Mouse (Mus musculus) hindbrain, embryonic 14.5 days (tissue): ENCODE results near the gene Vps35l. TPM values are rescaled to one million over a fixed set of nuclear protein-coding genes. Genes with fewer than 3 reads are reported as not detected.

Experiments
- ATAC-seq: fragments of 200-750 bp; cut with Nextera tagmentation; 2 replicates; pipeline ENCODE4 v1.8.0; 2017; ENCODE audit warnings: moderate number of reproducible peaks, mild to moderate bottlenecking, moderate TSS enrichment, moderate library complexity; ENCODE audit not compliant: low FRiP score
- DNase-seq: peaks from one replicate; pipeline ENCODE4 v3.0.0-alpha.2; 2015; ENCODE audit warnings: low spot score
- H3K27ac ChIP-seq: fragments of 300-500 bp; sonication (generic); 2 replicates; pipeline ENCODE4 v1.5.1; 2014; ENCODE audit warnings: mild to moderate bottlenecking, moderate library complexity
- H3K27me3 ChIP-seq: fragments of 300-500 bp; sonication (generic); 2 replicates; pipeline ENCODE4 v1.6.1; 2014; ENCODE audit warnings: mild to moderate bottlenecking, low read length, mixed read lengths; ENCODE audit not compliant: control insufficient read depth, insufficient read depth
- H3K36me3 ChIP-seq: fragments of 300-500 bp; sonication (generic); replicated peaks from 2 replicates; pipeline ENCODE4 v1.6.1; 2014; ENCODE audit not compliant: control insufficient read depth, insufficient read depth
- H3K4me1 ChIP-seq: fragments of 300-500 bp; sonication (generic); replicated peaks from 2 replicates; pipeline ENCODE4 v1.6.1; 2014; ENCODE audit warnings: antibody characterized with exemption, low read length, mixed read lengths; ENCODE audit not compliant: control insufficient read depth, insufficient read depth
- H3K4me2 ChIP-seq: fragments of 300-500 bp; sonication (generic); replicated peaks from 2 replicates; pipeline ENCODE4 v1.6.1; 2014; ENCODE audit warnings: mild to moderate bottlenecking, moderate library complexity
- H3K4me3 ChIP-seq: fragments of 300-500 bp; sonication (generic); replicated peaks from 2 replicates; pipeline ENCODE4 v1.5.1; 2014; ENCODE audit warnings: mild to moderate bottlenecking, low read length
- H3K9ac ChIP-seq: fragments of 300-500 bp; sonication (generic); 2 replicates; pipeline ENCODE4 v1.6.1; 2014
- H3K9me3 ChIP-seq: fragments of 300-500 bp; sonication (generic); 2 replicates; pipeline ENCODE4 v1.6.1; 2016; ENCODE audit warnings: low read length; ENCODE audit not compliant: control insufficient read depth
- WGBS: fragments of 180-500 bp; shearing (Covaris S2); extraction: QIAGEN DNeasy Blood & Tissue Kit; methylation state at CpG from one replicate; pipeline ENCODE4 v1.1.7; 2014; 5-methylcytosine and 5-hydroxymethylcytosine counted together
- polyA plus RNA-seq: library from polyadenylated mRNA; unstranded; fragments of >200 nt; fragmentation: Nextera tagmentation; extraction: Ambion mirVana; gene quantifications from 2 replicates; pipeline ENCODE4 v1.2.1, GENCODE M21; 2014

The Vps35l gene
- polyA plus RNA-seq, 1 experiment from 2014 or later: 93.9 TPM

GRCm38 (mm10) chr7:118766119-118766833, 26.2 kb downstream of the Vps35l start:
- 48% methylated on average over 18 of the region's 18 CpGs for WGBS
- Histone ChIP-seq H3K36me3 (peaks cover 76% of the 10 kb centered on the region), H3K4me2 (peak overlapping the region; percentile 28), H3K4me1 (0 out of 2 replicates have a peak, but pooled peaks cover 5% of the 10 kb centered on the region), H3K9me3 (no peaks in the 10 kb centered on the region), H3K9ac (peak overlapping the region; percentile 33; the same call in 1 of the 2 replicates), H3K27me3 (no peaks in the 10 kb centered on the region), H3K4me3 (no peak overlapping the region), H3K27ac (peak overlapping the region; percentile 66; the same call in 1 of the 2 replicates)
- DNase-seq (peak; percentile 93), ATAC-seq (peak; percentile 74)

- Histone ChIP-seq H3K36me3 (peaks cover 70% of the 10 kb centered on the region), H3K27me3 (no peaks in the 10 kb centered on the region), H3K4me2 (no peak overlapping the region; the same call in 1 of the 2 replicates), H3K4me3 (no peak overlapping the region), H3K9ac (peak overlapping the region; percentile 33; the same call in 1 of the 2 replicates), H3K27ac (peak overlapping the region; percentile 66; the same call in 1 of the 2 replicates), H3K4me1 (0 out of 2 replicates have a peak, but pooled peaks cover 5% of the 10 kb centered on the region), H3K9me3 (no peaks in the 10 kb centered on the region)
- 74% methylated on average over 5 of the region's 5 CpGs for WGBS
- ATAC-seq (no peak), DNase-seq (no peak)
Measured at GRCm38 (mm10) chr7:118766834-118767224, 26.8 kb downstream of the Vps35l start.

GRCm38 (mm10) chr7:118769208-118769607, 29.2 kb downstream of the Vps35l start:
- no peak overlapping the region for H3K27ac ChIP-seq
- H3K27me3 ChIP-seq: no peaks in the 10 kb centered on the region
- H3K4me2 ChIP-seq: no peak overlapping the region
- H3K4me1 ChIP-seq: 0 out of 2 replicates have a peak, but pooled peaks cover 5% of the 10 kb centered on the region
- no peak for ATAC-seq
- WGBS: 88% methylated on average over 8 of the region's 8 CpGs
- no peak overlapping the region for H3K9ac ChIP-seq
- no peak for DNase-seq
- peaks cover 59% of the 10 kb centered on the region for H3K36me3 ChIP-seq
- H3K9me3 ChIP-seq: no peaks in the 10 kb centered on the region
- H3K4me3 ChIP-seq: no peak overlapping the region

GRCm38 (mm10) chr7:118769655-118770054, 29.6 kb downstream of the Vps35l start:
- H3K4me2 ChIP-seq: no peak overlapping the region
- ATAC-seq (no peak), DNase-seq (no peak)
- 64% methylated on average over 1 of the region's 1 CpGs for WGBS
- H3K27ac ChIP-seq: no peak overlapping the region
- H3K4me1 ChIP-seq: 0 out of 2 replicates have a peak, but pooled peaks cover 5% of the 10 kb centered on the region
- H3K4me3 ChIP-seq: no peak overlapping the region
- no peaks in the 10 kb centered on the region for H3K9me3 ChIP-seq
- H3K36me3 ChIP-seq: peaks cover 54% of the 10 kb centered on the region
- H3K9ac ChIP-seq: no peak overlapping the region
- no peaks in the 10 kb centered on the region for H3K27me3 ChIP-seq

- Histone ChIP-seq H3K27ac (no peak overlapping the region), H3K36me3 (peaks cover 53% of the 10 kb centered on the region), H3K4me2 (no peak overlapping the region), H3K9me3 (no peaks in the 10 kb centered on the region), H3K4me3 (no peak overlapping the region), H3K9ac (no peak overlapping the region), H3K4me1 (0 out of 2 replicates have a peak, but pooled peaks cover 4% of the 10 kb centered on the region), H3K27me3 (no peaks in the 10 kb centered on the region)
- no peak for ATAC-seq
- DNase-seq: no peak
- WGBS: 87% methylated on average over 12 of the region's 12 CpGs
Measured at GRCm38 (mm10) chr7:118773027-118773426, 33.0 kb downstream of the Vps35l start.

GRCm38 (mm10) chr7:118775991-118776390, 36.0 kb downstream of the Vps35l start:
- no peak overlapping the region for H3K27ac ChIP-seq
- DNase-seq (no peak), ATAC-seq (no peak)
- H3K4me2 ChIP-seq: no peak overlapping the region
- no peaks in the 10 kb centered on the region for H3K9me3 ChIP-seq
- WGBS: 82% methylated on average over 7 of the region's 7 CpGs
- H3K27me3 ChIP-seq: no peaks in the 10 kb centered on the region
- H3K36me3 ChIP-seq: peaks cover 63% of the 10 kb centered on the region
- no peak overlapping the region for H3K4me3 ChIP-seq
- 0 out of 2 replicates have a peak, but pooled peaks cover 4% of the 10 kb centered on the region for H3K4me1 ChIP-seq
- H3K9ac ChIP-seq: no peak overlapping the region

GRCm38 (mm10) chr7:118776491-118776890, 36.5 kb downstream of the Vps35l start:
- no peak overlapping the region for H3K9ac ChIP-seq
- H3K4me2 ChIP-seq: no peak overlapping the region
- no peak overlapping the region for H3K4me3 ChIP-seq
- H3K27ac ChIP-seq: no peak overlapping the region
- H3K9me3 ChIP-seq: no peaks in the 10 kb centered on the region
- H3K4me1 ChIP-seq: 0 out of 2 replicates have a peak, but pooled peaks cover 4% of the 10 kb centered on the region
- no peak for ATAC-seq
- 76% methylated on average over 9 of the region's 9 CpGs for WGBS
- no peaks in the 10 kb centered on the region for H3K27me3 ChIP-seq
- no peak for DNase-seq
- H3K36me3 ChIP-seq: peaks cover 68% of the 10 kb centered on the region

GRCm38 (mm10) chr7:118777598-118778394, 37.8 kb downstream of the Vps35l start:
- DNase-seq (no peak), ATAC-seq (no peak)
- H3K4me1 ChIP-seq: 0 out of 2 replicates have a peak, but pooled peaks cover 4% of the 10 kb centered on the region
- H3K9me3 ChIP-seq: no peaks in the 10 kb centered on the region
- no peak overlapping the region for H3K4me2 ChIP-seq
- H3K9ac ChIP-seq: no peak overlapping the region
- WGBS: 80% methylated on average over 10 of the region's 10 CpGs
- no peaks in the 10 kb centered on the region for H3K27me3 ChIP-seq
- no peak overlapping the region for H3K4me3 ChIP-seq
- H3K36me3 ChIP-seq: peaks cover 70% of the 10 kb centered on the region
- H3K27ac ChIP-seq: no peak overlapping the region

- WGBS: 27% methylated on average over 6 of the region's 6 CpGs
- H3K36me3 ChIP-seq: peaks cover 64% of the 10 kb centered on the region
- ATAC-seq: no peak
- H3K4me1 ChIP-seq: 0 out of 2 replicates have a peak, but pooled peaks cover 4% of the 10 kb centered on the region
- no peak overlapping the region for H3K4me2 ChIP-seq
- no peak for DNase-seq
- no peaks in the 10 kb centered on the region for H3K27me3 ChIP-seq
- H3K27ac ChIP-seq: no peak overlapping the region
- no peak overlapping the region for H3K9ac ChIP-seq
- no peak overlapping the region for H3K4me3 ChIP-seq
- H3K9me3 ChIP-seq: no peaks in the 10 kb centered on the region
Measured at GRCm38 (mm10) chr7:118778561-118778960, 38.5 kb downstream of the Vps35l start.
